Mouse (Mus musculus) kidney, adult 10 weeks (tissue): ENCODE measurements around the gene Fam47c. TPM values are rescaled to one million over a fixed set of nuclear protein-coding genes. Genes with fewer than 3 reads are reported as not detected.

Experiments
- polyA plus RNA-seq: library from polyadenylated mRNA; stranded (reverse); fragments of 350-450 nt; fragmentation: Illumina TruSeq; extraction: RNeasy Lipid Tissue Mini Kit (QIAGEN cat#74804); gene quantifications from one replicate; pipeline ENCODE4 v1.2.3, GENCODE M21; 2014; ENCODE audit warnings: low read depth, low replicate concordance

Fam47c gene
- not detected for polyA plus RNA-seq

DNA sequence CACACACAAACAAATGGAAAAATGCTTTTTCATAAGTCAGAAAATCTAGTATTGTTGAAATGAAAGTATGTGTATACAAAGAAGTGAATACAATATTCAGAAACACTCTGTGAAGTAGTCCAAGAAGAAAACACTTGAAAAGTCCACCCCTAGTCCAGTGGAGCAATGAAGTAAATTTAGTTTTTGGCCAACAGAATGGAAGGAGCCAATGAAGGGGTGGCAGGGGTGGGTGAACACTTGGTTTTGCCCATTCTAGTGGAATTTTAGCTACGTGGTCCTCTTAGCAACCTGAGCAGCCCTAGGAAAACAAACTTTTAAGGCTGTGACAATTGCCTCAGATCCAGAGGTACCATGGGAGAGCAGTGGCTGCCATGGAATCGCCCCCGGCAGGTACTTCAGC, at the start of gene Fam47c:
Gene Fam47c (plus strand): TSS at position 301 of the 400 bp plus-strand sequence.

Other genes with a start within 250 kb of the Fam47c start
- 13.9 TPM for gene Prrg1, start 153.9 kb upstream of the Fam47c start, polyA plus RNA-seq